13 mouse cellular contexts compared by ENCODE assay signal in genomic region chr19:5113783-5114182, GRCm38 (mm10). TPM values are rescaled to one million over a fixed set of nuclear protein-coding genes. Genes with fewer than 3 reads are reported as not detected.
DNase-seq lines count a peak whose midpoint lies in the region.
"Had no signal": no experiment of that assay in that cellular context is flagged by ENCODE, and none has a peak within 500 bp of the region (broad histone marks: within the 10 kb centered on the region; RNA-seq: fewer than 3 reads in every experiment).

No protein-coding gene starts in this region.

- intact Hi-C loops in left cerebral cortex, postnatal 4 days (cut with DNase I): no loop called here

- peak; percentile 41 to 54 for DNase-seq in cerebellum, adult 18-20 months
- no peak for DNase-seq in cerebellum, adult 11 months
- peak; percentile 67 for DNase-seq in layer of hippocampus, adult 9-11 months
- DNase-seq in layer of hippocampus, adult 11-12 months (ENCODE audit: low spot score): no peak
- peak; percentile 72 for DNase-seq in right cerebral cortex, adult 18-20 months
- no peak for DNase-seq in right cerebral cortex, postnatal 36 days (ENCODE audit: low spot score in 2 of 2)
- peak; percentile 74 for DNase-seq in left cerebral cortex, postnatal 4 days
- no peak for DNase-seq in lung, postnatal 14 days
- DNase-seq: gastrocnemius, postnatal 36 days; lung, embryonic 14.5 days; thymus, postnatal 36 days had no signal

RNA-seq across cellular contexts. Expression of gene Klc2, which starts 4.6 kb away (rescaled TPM):
- 100 to 1,000 TPM; 155 to 159 TPM for total RNA-seq in left cerebral cortex, postnatal 4 days (2021)

RNA-seq across cellular contexts. Expression of gene Rab1b, which starts 6.9 kb away (rescaled TPM):
- 100 to 1,000 TPM; 137 to 148 TPM for total RNA-seq in left cerebral cortex, postnatal 4 days (2021)

RNA-seq across cellular contexts. Expression of gene Cnih2, which starts 15.5 kb away (rescaled TPM):
- total RNA-seq in left cerebral cortex, postnatal 4 days (2021): 100 to 1,000 TPM; 393 to 412 TPM

RNA-seq across cellular contexts. Expression of gene Yif1a, which starts 25.4 kb away (rescaled TPM):
- total RNA-seq in left cerebral cortex, postnatal 4 days (2021): 10 to 100 TPM; 22.0 to 24.4 TPM

RNA-seq across cellular contexts. Expression of gene Tmem151a, which starts 28.5 kb away (rescaled TPM):
- total RNA-seq in left cerebral cortex, postnatal 4 days (2021): 10 to 100 TPM; 47.7 to 55.3 TPM
- total RNA-seq: megakaryocyte progenitor cell, adult 5-6 weeks; MEL had no signal

Comparison
In these comparisons a context has a peak if more than half of its experiments do, and no peak if none do; other contexts are left out.
1. DNase-seq: peak in cerebellum, adult 18-20 months (2 of 2), layer of hippocampus, adult 9-11 months (single experiment), right cerebral cortex, adult 18-20 months (single experiment) and left cerebral cortex, postnatal 4 days (single experiment); none in cerebellum, adult 11 months (single experiment), layer of hippocampus, adult 11-12 months (single experiment), right cerebral cortex, postnatal 36 days (0 of 2) and lung, postnatal 14 days (single experiment).